In genomic region chr11:99149898-99150757, GRCm38 (mm10) we compare ENCODE assay signal across 8 mouse cellular contexts. TPM values are rescaled to one million over a fixed set of nuclear protein-coding genes. Genes with fewer than 3 reads are reported as not detected.
DNase-seq lines count a peak whose midpoint lies in the region; ATAC-seq and TF ChIP-seq lines count a peak whose summit lies in the region.

No protein-coding gene starts in this region.

- no peak overlapping the region for H3K27ac ChIP-seq in ES-Bruce4 (ENCODE audit: insufficient read depth, low read length)
- no peak overlapping the region for H3K27ac ChIP-seq in bone marrow macrophage, adult 2 months (ENCODE audit: insufficient read depth, low read depth, low read length)
- H3K27ac ChIP-seq in heart, postnatal 0 days (ENCODE audit: low read depth): no peak overlapping the region
- no peak overlapping the region for H3K27ac ChIP-seq in liver, postnatal 0 days (ENCODE audit: low read depth)
- no peak overlapping the region for H3K27ac ChIP-seq in neural tube, embryonic 15.5 days (replicated peaks)

- no peaks in the 10 kb centered on the region for H3K27me3 ChIP-seq in ES-Bruce4 (ENCODE audit: control insufficient read depth, insufficient read depth, low read length, poor library complexity, severe bottlenecking)
- H3K27me3 ChIP-seq in heart, postnatal 0 days (ENCODE audit: control insufficient read depth, insufficient read depth, low read length): 0 out of 2 replicates have a peak, but pooled peaks cover 10% of the 10 kb centered on the region
- H3K27me3 ChIP-seq in liver, postnatal 0 days (ENCODE audit: insufficient read depth, low read length): no peaks in the 10 kb centered on the region
- H3K27me3 ChIP-seq in neural tube, embryonic 15.5 days (replicated peaks): peaks cover 7% of the 10 kb centered on the region

- no peak overlapping the region for H3K9ac ChIP-seq in ES-Bruce4 (ENCODE audit: low read depth, poor library complexity, severe bottlenecking)
- H3K9ac ChIP-seq in heart, postnatal 0 days (replicated peaks; ENCODE audit: low read depth, low read length): no peak overlapping the region
- H3K9ac ChIP-seq in liver, postnatal 0 days (replicated peaks): no peak overlapping the region
- H3K9ac ChIP-seq in neural tube, embryonic 15.5 days (replicated peaks): no peak overlapping the region

- no peak overlapping the region for H3K4me2 ChIP-seq in heart, postnatal 0 days (ENCODE audit: low read depth, low read length)
- no peak overlapping the region for H3K4me2 ChIP-seq in liver, postnatal 0 days (ENCODE audit: low read depth, low read length)
- H3K4me2 ChIP-seq in neural tube, embryonic 15.5 days: no peak overlapping the region

- DNase-seq in heart, postnatal 0 days (ENCODE audit: low spot score): peak; percentile 79
- DNase-seq in kidney, postnatal 25 days: peak; percentile 76 to 84
- DNase-seq in liver, postnatal 0 days: peak; percentile 80
- DNase-seq in thymus, postnatal 0 days (ENCODE audit: low spot score): peak; percentile 87

- no peak overlapping the region for H3K4me3 ChIP-seq in ES-Bruce4 (ENCODE audit: low read depth, low read length)
- no peak overlapping the region for H3K4me3 ChIP-seq in bone marrow macrophage, adult 2 months (ENCODE audit: insufficient read depth, low read length)
- no peak overlapping the region for H3K4me3 ChIP-seq in heart, postnatal 0 days (ENCODE audit: low read depth, low read length)
- H3K4me3 ChIP-seq in liver, postnatal 0 days (ENCODE audit: low read depth, low read length): no peak overlapping the region
- H3K4me3 ChIP-seq in neural tube, embryonic 15.5 days (replicated peaks): no peak overlapping the region

- whole genome bisulfite sequencing in heart, postnatal 0 days: 44% methylated on average over 19 of the region's 19 CpGs
- 40% methylated on average over 19 of the region's 19 CpGs for WGBS in liver, postnatal 0 days (ENCODE audit: insufficient replicate concordance)
- WGBS in neural tube, embryonic 15.5 days: 55% methylated on average over 19 of the region's 19 CpGs

- peak; percentile 57; the same call in 1 of the 2 replicates for ATAC-seq in erythroid progenitor cell, adult 5-6 weeks (replicated peaks; ENCODE audit: low FRiP score, poor library complexity, severe bottlenecking)
- ATAC-seq in heart, postnatal 0 days (ENCODE audit: insufficient read depth, low read depth): peak; percentile 45; the same call in 1 of the 2 replicates
- ATAC-seq in liver, postnatal 0 days: peak; percentile 64
- ATAC-seq in neural tube, embryonic 15.5 days (ENCODE audit: low FRiP score): peak; percentile 69

- TF ChIP-seq POLR2A in ES-Bruce4 (IDR thresholded peaks at IDR 0.05; ENCODE audit: insufficient read depth, low read length): no peak
- TF ChIP-seq POLR2A in bone marrow macrophage, adult 2 months (IDR thresholded peaks at IDR 0.05; ENCODE audit: borderline replicate concordance, low read depth, low read length): no peak

- no peaks in the 10 kb centered on the region for H3K36me3 ChIP-seq in ES-Bruce4 (ENCODE audit: control insufficient read depth, insufficient read depth, low read length, poor library complexity, severe bottlenecking)
- H3K36me3 ChIP-seq in heart, postnatal 0 days (replicated peaks; ENCODE audit: control insufficient read depth, insufficient read depth, low read length): no peaks in the 10 kb centered on the region
- no peaks in the 10 kb centered on the region for H3K36me3 ChIP-seq in liver, postnatal 0 days (replicated peaks; ENCODE audit: insufficient read depth, low read length)
- H3K36me3 ChIP-seq in neural tube, embryonic 15.5 days: no peaks in the 10 kb centered on the region

- peaks cover 5% of the 10 kb centered on the region for H3K4me1 ChIP-seq in ES-Bruce4 (ENCODE audit: control insufficient read depth, insufficient read depth, low read length)
- no peaks in the 10 kb centered on the region for H3K4me1 ChIP-seq in bone marrow macrophage, adult 2 months (ENCODE audit: control insufficient read depth, insufficient read depth, low read length)
- H3K4me1 ChIP-seq in heart, postnatal 0 days (ENCODE audit: control insufficient read depth, insufficient read depth): peaks cover 27% of the 10 kb centered on the region
- H3K4me1 ChIP-seq in liver, postnatal 0 days (ENCODE audit: insufficient read depth): peaks cover 11% of the 10 kb centered on the region; the same call in 1 of the 2 replicates
- peaks cover 30% of the 10 kb centered on the region for H3K4me1 ChIP-seq in neural tube, embryonic 15.5 days

- no peaks in the 10 kb centered on the region for H3K9me3 ChIP-seq in ES-Bruce4 (replicated peaks; ENCODE audit: control insufficient read depth, insufficient read depth, low read length, poor library complexity, severe bottlenecking)
- H3K9me3 ChIP-seq in heart, postnatal 0 days (replicated peaks; ENCODE audit: control insufficient read depth, low read length): no peaks in the 10 kb centered on the region
- no peaks in the 10 kb centered on the region for H3K9me3 ChIP-seq in liver, postnatal 0 days (ENCODE audit: low read length)
- no peaks in the 10 kb centered on the region for H3K9me3 ChIP-seq in neural tube, embryonic 15.5 days (replicated peaks)

- TF ChIP-seq CTCF in ES-Bruce4 (IDR thresholded peaks at IDR 0.05; ENCODE audit: low read depth, low read length): peak; percentile 96
- TF ChIP-seq CTCF in bone marrow macrophage, adult 2 months (IDR thresholded peaks at IDR 0.05; ENCODE audit: low read depth, low read length): peak; percentile 95
- peak; percentile 98 for TF ChIP-seq CTCF in heart, postnatal 0 days (IDR thresholded peaks at IDR 0.05; ENCODE audit: low read depth)
- peak; percentile 97 for TF ChIP-seq CTCF in liver, postnatal 0 days (IDR thresholded peaks at IDR 0.05; ENCODE audit: low read depth)

- no peak for TF ChIP-seq EP300 in ES-Bruce4 (IDR thresholded peaks at IDR 0.05; ENCODE audit: insufficient read depth, low read depth, low read length)
- TF ChIP-seq EP300 in heart, postnatal 0 days (IDR thresholded peaks at IDR 0.05; ENCODE audit: low read depth): no peak
- no peak for TF ChIP-seq EP300 in liver, postnatal 0 days (IDR thresholded peaks at IDR 0.05; ENCODE audit: low read depth)

RNA-seq across cellular contexts. Expression of gene Ccr7, which starts 4.7 kb away (rescaled TPM):
- not detected in 2 replicates for polyA plus RNA-seq in ES-Bruce4 (2011; ENCODE audit: insufficient read depth, insufficient read length, low read depth, missing spikeins)
- polyA plus RNA-seq in bone marrow macrophage, adult 2 months (2012; ENCODE audit: insufficient read depth, insufficient read length, missing spikeins): 0.68 TPM in 1 of 2 replicates, not detected in the other
- 1.4 and 8.0 TPM in 2 replicates for total RNA-seq in erythroid progenitor cell, adult 5-6 weeks (2015; ENCODE audit: low replicate concordance)
- 1.3 and 2.0 TPM in 2 replicates for total RNA-seq in erythroid progenitor cell, adult 5-6 weeks (2017; ENCODE audit: low replicate concordance)
- total RNA-seq in heart, postnatal 0 days (2014; rRNA removed; ENCODE audit: low replicate concordance): 0.73 TPM in 1 of 2 replicates, not detected in the other
- 0.11 TPM in 2 replicates for polyA plus RNA-seq in heart, postnatal 0 days (2015; fragmentation: Nextera tagmentation; extraction: Ambion mirVana)
- polyA plus RNA-seq in liver, postnatal 0 days (2015; fragmentation: Nextera tagmentation; extraction: Ambion mirVana): 1.5 and 1.6 TPM in 2 replicates
- polyA plus RNA-seq in neural tube, embryonic 15.5 days (2015; fragmentation: Nextera tagmentation; extraction: Ambion mirVana): 0.52 TPM in 1 of 2 replicates, not detected in the other
- polyA plus RNA-seq in thymus, postnatal 0 days (2015; fragmentation: Nextera tagmentation; extraction: Ambion mirVana): 36.2 and 37.4 TPM in 2 replicates

Comparison
In these comparisons a context has a peak if more than half of its experiments do, and no peak if none do; other contexts are left out.
1. RNA of gene Ccr7, which starts 4.7 kb away (polyA plus RNA-seq): 36.2 to 37.4 TPM in thymus, postnatal 0 days; 1.5 to 1.6 TPM in liver, postnatal 0 days, not detected in ES-Bruce4, 0.68 TPM in bone marrow macrophage, adult 2 months, 0.11 TPM in heart, postnatal 0 days and 0.52 TPM in neural tube, embryonic 15.5 days; every median in the first group is over 10 times any median in the second.
2. Peak in every context shown above with its lines, with median percentiles within 50 percentile points of each other: CTCF ChIP-seq, ATAC-seq and DNase-seq.